Comparison of ENCODE assay signal across 11 mouse cellular contexts in the genomic region with DNA sequence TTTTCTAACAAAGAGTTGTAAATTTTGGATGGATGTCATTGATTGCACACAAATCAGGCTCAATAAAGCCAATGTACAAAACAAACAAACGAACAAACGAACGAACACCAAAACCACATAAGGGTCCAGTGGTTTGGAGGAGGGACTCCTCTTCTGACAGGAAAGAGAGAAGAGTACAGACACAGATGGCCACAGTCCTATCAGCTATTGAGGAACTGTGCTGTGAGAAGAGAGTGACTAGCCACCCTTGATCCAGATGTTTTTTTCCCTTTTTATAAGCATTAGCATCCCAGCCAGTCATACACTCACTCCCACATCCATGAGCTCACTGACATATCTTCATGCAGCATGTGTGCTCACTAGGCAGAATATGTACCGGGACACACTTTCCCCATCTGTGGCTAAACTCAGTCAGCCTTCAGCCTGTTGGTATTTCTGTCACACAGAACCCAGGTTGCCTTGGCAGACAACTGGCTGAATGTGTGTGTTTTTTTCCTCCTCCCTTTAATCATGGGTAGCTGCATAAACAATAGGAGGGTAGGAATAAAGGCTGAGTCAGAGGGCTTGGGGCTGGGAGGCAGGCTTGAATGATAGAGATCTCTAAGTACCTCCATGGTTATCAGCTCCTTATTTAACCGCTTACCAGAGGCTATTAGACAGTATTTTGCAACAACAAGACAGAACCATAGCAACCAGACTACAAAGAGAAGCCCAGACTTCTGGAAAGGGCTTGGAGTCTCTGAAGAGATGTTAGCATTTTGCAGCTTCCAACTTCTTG.
DNase-seq lines count a peak whose midpoint lies in the region; ATAC-seq and TF ChIP-seq lines count a peak whose summit lies in the region.
"Had no signal": no experiment of that assay in that cellular context is flagged by ENCODE, and none has a peak within 500 bp of the region (broad histone marks: within the 10 kb centered on the region; RNA-seq: fewer than 3 reads in every experiment).

No protein-coding gene starts in this region.

- no peak for TF ChIP-seq CTCF in stomach, postnatal 0 days (IDR thresholded peaks at IDR 0.05; ENCODE audit: low read depth)

- no peaks in the 10 kb centered on the region for H3K4me1 ChIP-seq in forebrain, embryonic 14.5 days (ENCODE audit: control insufficient read depth, insufficient read depth, low read length)
- H3K4me1 ChIP-seq in forebrain, embryonic 12.5 days, result 0 out of 2 replicates have a peak, but pooled peaks cover 4% of the 10 kb centered on the region
- H3K4me1 ChIP-seq in neural tube, embryonic 11.5 days (ENCODE audit: control insufficient read depth, insufficient read depth, low read length), result no peaks in the 10 kb centered on the region
- no peaks in the 10 kb centered on the region for H3K4me1 ChIP-seq in lung, embryonic 15.5 days
- no peaks in the 10 kb centered on the region for H3K4me1 ChIP-seq in stomach, postnatal 0 days (replicated peaks; ENCODE audit: control insufficient read depth, insufficient read depth)
- H3K4me1 ChIP-seq: limb, embryonic 15.5 days had no signal

- H3K4me2 ChIP-seq in forebrain, embryonic 14.5 days (ENCODE audit: low read length), result no peak overlapping the region
- H3K4me2 ChIP-seq in forebrain, embryonic 12.5 days, result no peak overlapping the region
- no peak overlapping the region for H3K4me2 ChIP-seq in neural tube, embryonic 11.5 days (ENCODE audit: low read depth)
- no peak overlapping the region for H3K4me2 ChIP-seq in lung, embryonic 15.5 days
- H3K4me2 ChIP-seq in stomach, postnatal 0 days (replicated peaks; ENCODE audit: low read depth), result no peak overlapping the region
- H3K4me2 ChIP-seq: limb, embryonic 15.5 days had no signal

- no peak overlapping the region for H3K4me3 ChIP-seq in forebrain, embryonic 14.5 days (ENCODE audit: low read depth, low read length)
- H3K4me3 ChIP-seq in forebrain, embryonic 12.5 days (replicated peaks), result no peak overlapping the region
- no peak overlapping the region for H3K4me3 ChIP-seq in neural tube, embryonic 11.5 days (ENCODE audit: low read depth, low read length)
- no peak overlapping the region for H3K4me3 ChIP-seq in lung, embryonic 15.5 days
- no peak overlapping the region for H3K4me3 ChIP-seq in stomach, postnatal 0 days (ENCODE audit: low read depth, low read length)
- H3K4me3 ChIP-seq: limb, embryonic 15.5 days had no signal

- no peak overlapping the region for H3K9ac ChIP-seq in forebrain, embryonic 14.5 days (ENCODE audit: low read length)
- no peak overlapping the region for H3K9ac ChIP-seq in forebrain, embryonic 12.5 days
- H3K9ac ChIP-seq in neural tube, embryonic 11.5 days (ENCODE audit: low read length), result no peak overlapping the region
- H3K9ac ChIP-seq in lung, embryonic 15.5 days, result no peak overlapping the region
- H3K9ac ChIP-seq in stomach, postnatal 0 days (ENCODE audit: low read length), result no peak overlapping the region
- H3K9ac ChIP-seq: limb, embryonic 15.5 days had no signal

- no peak overlapping the region for H3K27ac ChIP-seq in forebrain, embryonic 14.5 days (ENCODE audit: low read depth, low read length)
- H3K27ac ChIP-seq in forebrain, embryonic 12.5 days, result no peak overlapping the region
- H3K27ac ChIP-seq in neural tube, embryonic 11.5 days (ENCODE audit: low read depth, low read length), result no peak overlapping the region
- H3K27ac ChIP-seq in lung, embryonic 15.5 days, result peak overlapping the region; percentile 47
- H3K27ac ChIP-seq in stomach, postnatal 0 days (replicated peaks), result no peak overlapping the region
- H3K27ac ChIP-seq: limb, embryonic 15.5 days had no signal

- WGBS in forebrain, embryonic 14.5 days, result 70% methylated on average over 5 of the region's 5 CpGs
- WGBS in forebrain, embryonic 12.5 days, result 71% methylated on average over 5 of the region's 5 CpGs
- 74% methylated on average over 5 of the region's 5 CpGs for WGBS in neural tube, embryonic 11.5 days
- 65% methylated on average over 5 of the region's 5 CpGs for WGBS in lung, embryonic 15.5 days
- 73% methylated on average over 5 of the region's 5 CpGs for WGBS in stomach, postnatal 0 days

- peak; percentile 13 for DNase-seq in forebrain, embryonic 14.5 days (ENCODE audit: low spot score)
- DNase-seq in neural tube, embryonic 11.5 days (ENCODE audit: low spot score), result peak; percentile 20
- no peak for DNase-seq in neural tube, embryonic 10.5 days (ENCODE audit: extremely low spot score, low spot score)
- DNase-seq in stomach, postnatal 0 days (ENCODE audit: low spot score), result peak; percentile 16
- no peak for DNase-seq in kidney, postnatal 4 days
- DNase-seq in thymus, postnatal 0 days (ENCODE audit: low spot score), result no peak
- DNase-seq: gastrocnemius, postnatal 36 days; right cerebral cortex, adult 18-20 months had no signal

- no peaks in the 10 kb centered on the region for H3K9me3 ChIP-seq in forebrain, embryonic 14.5 days (replicated peaks; ENCODE audit: control insufficient read depth, low read length)
- no peaks in the 10 kb centered on the region for H3K9me3 ChIP-seq in forebrain, embryonic 12.5 days
- H3K9me3 ChIP-seq in neural tube, embryonic 11.5 days (ENCODE audit: control insufficient read depth, low read length), result no peaks in the 10 kb centered on the region
- no peaks in the 10 kb centered on the region for H3K9me3 ChIP-seq in lung, embryonic 15.5 days
- H3K9me3 ChIP-seq in stomach, postnatal 0 days (ENCODE audit: control insufficient read depth, low read length), result no peaks in the 10 kb centered on the region
- H3K9me3 ChIP-seq: limb, embryonic 15.5 days had no signal

- no peaks in the 10 kb centered on the region for H3K36me3 ChIP-seq in forebrain, embryonic 14.5 days (ENCODE audit: control insufficient read depth, insufficient read depth, low read length)
- no peaks in the 10 kb centered on the region for H3K36me3 ChIP-seq in forebrain, embryonic 12.5 days (replicated peaks)
- H3K36me3 ChIP-seq in neural tube, embryonic 11.5 days (ENCODE audit: control insufficient read depth, insufficient read depth, low read length), result no peaks in the 10 kb centered on the region
- no peaks in the 10 kb centered on the region for H3K36me3 ChIP-seq in lung, embryonic 15.5 days
- no peaks in the 10 kb centered on the region for H3K36me3 ChIP-seq in stomach, postnatal 0 days (ENCODE audit: control insufficient read depth, insufficient read depth, low read length)
- H3K36me3 ChIP-seq: limb, embryonic 15.5 days had no signal

- H3K27me3 ChIP-seq in forebrain, embryonic 14.5 days (replicated peaks; ENCODE audit: control insufficient read depth, insufficient read depth, low read length), result 0 out of 2 replicates have a peak, but pooled peaks cover 2% of the 10 kb centered on the region
- H3K27me3 ChIP-seq in forebrain, embryonic 12.5 days, result peaks cover 37% of the 10 kb centered on the region
- peaks cover 2% of the 10 kb centered on the region; the same call in 1 of the 2 replicates for H3K27me3 ChIP-seq in neural tube, embryonic 11.5 days (ENCODE audit: control insufficient read depth, insufficient read depth, low read length)
- no peaks in the 10 kb centered on the region; the same call in 1 of the 2 replicates for H3K27me3 ChIP-seq in lung, embryonic 15.5 days
- H3K27me3 ChIP-seq in stomach, postnatal 0 days (ENCODE audit: control insufficient read depth, insufficient read depth, low read length), result no peaks in the 10 kb centered on the region

- peak; percentile 44; the same call in 1 of the 2 replicates for ATAC-seq in forebrain, embryonic 14.5 days
- no peak for ATAC-seq in forebrain, embryonic 12.5 days (ENCODE audit: low FRiP score)
- peak; percentile 61 for ATAC-seq in neural tube, embryonic 11.5 days (ENCODE audit: insufficient read depth, low FRiP score, low TSS enrichment)
- ATAC-seq in lung, embryonic 15.5 days (ENCODE audit: borderline replicate concordance, extremely low read depth, low FRiP score, low TSS enrichment), result no peak
- ATAC-seq in stomach, postnatal 0 days (ENCODE audit: low FRiP score, low TSS enrichment), result peak; percentile 75

- TF ChIP-seq EP300 in stomach, postnatal 0 days (optimal IDR thresholded peaks at IDR 0.05), result no peak

Comparison
In these comparisons a context has a peak if more than half of its experiments do, and no peak if none do; other contexts are left out.
1. ATAC-seq: peak in forebrain, embryonic 14.5 days (single experiment), neural tube, embryonic 11.5 days (single experiment) and stomach, postnatal 0 days (single experiment); none in forebrain, embryonic 12.5 days (single experiment) and lung, embryonic 15.5 days (single experiment).
2. DNase-seq: peak in forebrain, embryonic 14.5 days (single experiment), neural tube, embryonic 11.5 days (single experiment) and stomach, postnatal 0 days (single experiment); none in neural tube, embryonic 10.5 days (single experiment), kidney, postnatal 4 days (0 of 2) and thymus, postnatal 0 days (single experiment).